Mouse (Mus musculus): Measurements from ENCODE around the gene Dennd1a.

DNA sequence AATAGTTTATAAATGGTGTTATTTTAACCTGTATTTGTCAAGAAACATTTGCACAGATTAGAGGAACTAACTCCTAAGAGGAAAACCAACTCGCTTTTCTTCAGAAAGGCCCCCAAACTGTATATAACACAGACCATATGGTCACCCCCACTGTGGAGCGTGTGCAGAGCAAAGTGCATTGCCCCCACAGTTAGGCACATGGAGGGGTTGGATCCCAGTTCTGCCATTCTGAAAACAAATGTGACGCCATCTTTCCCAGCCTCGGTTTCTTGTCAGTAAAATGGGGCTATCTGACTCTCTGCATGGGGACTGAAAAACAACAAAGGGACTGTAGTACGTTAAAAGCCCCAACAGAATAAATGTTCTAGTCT lies 361.1 kb downstream of the Dennd1a start:
- TF ChIP-seq CTCF (IDR thresholded peaks at IDR 0.05; ENCODE audit: insufficient read depth, low read length) (no peak), POLR2A (IDR thresholded peaks at IDR 0.05; ENCODE audit: borderline replicate concordance, extremely low read depth, low read depth, low read length) (no peak)
